ENCODE assay signal across 8 mouse cellular contexts in the genomic region with DNA sequence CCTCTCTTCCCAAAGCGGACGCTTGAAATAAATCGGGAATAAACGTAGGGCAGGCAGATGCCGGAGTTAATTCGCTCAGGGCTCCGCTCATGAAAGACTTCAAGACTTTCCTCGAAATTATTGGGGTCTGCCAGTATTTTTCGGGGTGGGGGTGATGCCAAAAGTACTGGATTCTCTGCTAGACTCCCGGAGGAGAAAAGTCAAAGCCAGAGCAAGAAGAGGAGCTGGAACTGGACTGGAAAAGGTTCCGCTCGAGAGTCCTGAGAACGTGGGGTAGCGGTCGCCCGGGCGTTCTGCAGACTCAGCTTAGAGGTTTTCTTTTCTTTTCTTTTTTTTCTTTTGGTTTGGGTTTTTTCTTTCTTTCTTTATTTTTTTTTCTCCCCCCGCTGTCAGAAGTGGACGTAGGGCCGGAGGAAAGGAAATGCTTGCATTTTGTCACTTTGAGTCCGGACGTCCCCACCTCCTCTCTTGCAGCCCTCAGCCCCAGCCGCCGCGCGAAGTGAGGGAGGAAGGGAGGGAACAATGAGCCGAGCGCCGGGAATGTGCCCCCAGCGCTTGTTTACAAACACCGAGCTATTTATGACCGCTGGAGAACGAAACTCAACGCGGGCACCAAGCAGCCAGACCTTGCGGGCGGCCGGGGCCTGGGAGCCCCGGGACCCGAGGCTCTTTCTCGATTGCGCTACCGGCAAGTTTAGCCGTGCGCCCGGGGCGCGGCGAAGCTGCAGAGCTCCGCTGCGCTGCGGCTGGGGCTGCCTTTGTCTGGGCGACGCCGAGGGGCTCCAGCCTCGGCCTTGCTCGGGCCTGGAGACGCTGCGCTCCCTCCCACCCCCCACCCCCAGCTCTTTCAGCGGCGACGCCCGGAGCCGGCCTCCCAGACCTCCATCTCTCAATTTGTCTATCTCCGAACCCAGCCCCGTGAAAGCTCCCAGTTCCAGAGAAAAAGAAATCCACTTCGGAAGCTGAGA. TPM values are rescaled to one million over a fixed set of nuclear protein-coding genes. Genes with fewer than 3 reads are reported as not detected.
A peak's percentile ranks its signal among the peaks of the same experiment; 100 is the strongest.
DNase-seq lines count a peak whose midpoint lies in the region; ATAC-seq and TF ChIP-seq lines count a peak whose summit lies in the region.

No protein-coding gene starts in this region.

- peak overlapping the region; percentile 97 for H3K9ac ChIP-seq in hindbrain, postnatal 0 days (replicated peaks; ENCODE audit: low read length)

- H3K27ac ChIP-seq in thymus, adult 2 months (ENCODE audit: control insufficient read depth, insufficient read depth, low read length) = peak overlapping the region; percentile 15; the same call in 1 of the 2 replicates
- H3K27ac ChIP-seq in hindbrain, postnatal 0 days = peak overlapping the region; percentile 99

- peak overlapping the region; percentile 23 for H3K4me3 ChIP-seq in thymus, adult 2 months (ENCODE audit: control insufficient read depth, insufficient read depth, low read length)
- H3K4me3 ChIP-seq in hindbrain, postnatal 0 days (ENCODE audit: low read length) = peak overlapping the region; percentile 72
- peak overlapping the region; percentile 81 for H3K4me3 ChIP-seq in lung, adult 2 months (replicated peaks; ENCODE audit: extremely low read depth, low read depth, low read length)

- H3K4me2 ChIP-seq in hindbrain, postnatal 0 days (ENCODE audit: low read depth, low read length) = peak overlapping the region; percentile 78

- no peaks in the 10 kb centered on the region for H3K4me1 ChIP-seq in thymus, adult 2 months (replicated peaks; ENCODE audit: control insufficient read depth, insufficient read depth, low read length)
- no peaks in the 10 kb centered on the region; the same call in 1 of the 2 replicates for H3K4me1 ChIP-seq in hindbrain, postnatal 0 days (ENCODE audit: insufficient read depth, low read length)
- peaks cover 2% of the 10 kb centered on the region; the same call in 1 of the 2 replicates for H3K4me1 ChIP-seq in lung, adult 2 months (ENCODE audit: control insufficient read depth, insufficient read depth, low read length)

- ATAC-seq in hindbrain, postnatal 0 days = peak; percentile 10; the same call in 1 of the 2 replicates

- TF ChIP-seq POLR2A in thymus, adult 2 months (IDR thresholded peaks at IDR 0.05; ENCODE audit: control insufficient read depth, extremely low read depth, insufficient read depth, low read length, poor library complexity) = no peak
- peak; percentile 26; the same call in 1 of the 2 replicates for TF ChIP-seq POLR2A in lung, adult 2 months (IDR thresholded peaks at IDR 0.05; ENCODE audit: borderline replicate concordance, extremely low read depth, low read depth, low read length)

- peak; percentile 2 for DNase-seq in thymus, adult 2 months
- DNase-seq in thymus, postnatal 10 days (ENCODE audit: low spot score in 2 of 2) = no peak
- DNase-seq in cerebellum, adult 8-10 months = peak; percentile 61
- peak; percentile 65 for DNase-seq in gastrocnemius, postnatal 10 days
- peak; percentile 66 for DNase-seq in hindbrain, postnatal 0 days (ENCODE audit: low spot score)
- DNase-seq in lung, adult 2 months = peak; percentile 64
- peak; percentile 52 for DNase-seq in right cerebral cortex, postnatal 4 days
- DNase-seq in natural killer cell, adult 2 months (ENCODE audit: low spot score in 2 of 2) = no peak

- peaks cover 13% of the 10 kb centered on the region; the same call in 1 of the 2 replicates for H3K27me3 ChIP-seq in thymus, adult 2 months (ENCODE audit: control insufficient read depth, insufficient read depth, low read length)
- no peaks in the 10 kb centered on the region for H3K27me3 ChIP-seq in hindbrain, postnatal 0 days (ENCODE audit: insufficient read depth, low read length)

- no peak for TF ChIP-seq CTCF in thymus, adult 2 months (IDR thresholded peaks at IDR 0.05; ENCODE audit: borderline replicate concordance, control insufficient read depth, extremely low read depth, insufficient read depth, low read length, poor library complexity)
- TF ChIP-seq CTCF in hindbrain, postnatal 0 days (IDR thresholded peaks at IDR 0.05; ENCODE audit: low read depth) = no peak
- no peak for TF ChIP-seq CTCF in lung, adult 2 months (IDR thresholded peaks at IDR 0.05; ENCODE audit: insufficient read depth, low read length)

- H3K9me3 ChIP-seq in hindbrain, postnatal 0 days (ENCODE audit: low read length) = no peaks in the 10 kb centered on the region

- H3K36me3 ChIP-seq in thymus, adult 2 months (ENCODE audit: control insufficient read depth, insufficient read depth, low read length) = no peaks in the 10 kb centered on the region
- H3K36me3 ChIP-seq in hindbrain, postnatal 0 days (ENCODE audit: insufficient read depth, low read length) = no peaks in the 10 kb centered on the region

- 1% methylated on average over 67 of the region's 67 CpGs for WGBS in thymus, adult 2 months
- 0% methylated on average over 66 of the region's 67 CpGs for WGBS in hindbrain, postnatal 0 days
- under 1% methylated on average over 67 of the region's 67 CpGs for WGBS in lung, adult 2 months

RNA-seq across cellular contexts. Expression of a gene that starts 0.7 kb away (rescaled TPM):
- 4.6 and 6.6 TPM in 2 replicates for polyA plus RNA-seq in thymus, adult 2 months (2012; rRNA removed)
- total RNA-seq in gastrocnemius, postnatal 10 days (2021) = 1 to 10 TPM; 6.0 to 7.1 TPM
- 89.3 and 99.4 TPM in 2 replicates for total RNA-seq in hindbrain, postnatal 0 days (2014; rRNA removed)
- 112 and 114 TPM in 2 replicates for polyA plus RNA-seq in hindbrain, postnatal 0 days (2015; fragmentation: Nextera tagmentation; extraction: Ambion mirVana)
- 26.0 and 31.3 TPM in 2 replicates for polyA plus RNA-seq in lung, adult 2 months (2012; rRNA removed)

Comparison
In these comparisons a context has a peak if more than half of its experiments do, and no peak if none do; other contexts are left out.
1. DNase-seq: peak in thymus, adult 2 months (single experiment), cerebellum, adult 8-10 months (single experiment), gastrocnemius, postnatal 10 days (single experiment), hindbrain, postnatal 0 days (single experiment), lung, adult 2 months (single experiment) and right cerebral cortex, postnatal 4 days (single experiment); none in thymus, postnatal 10 days (0 of 2) and natural killer cell, adult 2 months (0 of 2).
2. H3K4me3 ChIP-seq: peak in every context shown above with its lines; median percentile 81 in lung, adult 2 months; 72 in hindbrain, postnatal 0 days; 23 in thymus, adult 2 months.